8 mouse cellular contexts compared by ENCODE assay signal in the genomic region with DNA sequence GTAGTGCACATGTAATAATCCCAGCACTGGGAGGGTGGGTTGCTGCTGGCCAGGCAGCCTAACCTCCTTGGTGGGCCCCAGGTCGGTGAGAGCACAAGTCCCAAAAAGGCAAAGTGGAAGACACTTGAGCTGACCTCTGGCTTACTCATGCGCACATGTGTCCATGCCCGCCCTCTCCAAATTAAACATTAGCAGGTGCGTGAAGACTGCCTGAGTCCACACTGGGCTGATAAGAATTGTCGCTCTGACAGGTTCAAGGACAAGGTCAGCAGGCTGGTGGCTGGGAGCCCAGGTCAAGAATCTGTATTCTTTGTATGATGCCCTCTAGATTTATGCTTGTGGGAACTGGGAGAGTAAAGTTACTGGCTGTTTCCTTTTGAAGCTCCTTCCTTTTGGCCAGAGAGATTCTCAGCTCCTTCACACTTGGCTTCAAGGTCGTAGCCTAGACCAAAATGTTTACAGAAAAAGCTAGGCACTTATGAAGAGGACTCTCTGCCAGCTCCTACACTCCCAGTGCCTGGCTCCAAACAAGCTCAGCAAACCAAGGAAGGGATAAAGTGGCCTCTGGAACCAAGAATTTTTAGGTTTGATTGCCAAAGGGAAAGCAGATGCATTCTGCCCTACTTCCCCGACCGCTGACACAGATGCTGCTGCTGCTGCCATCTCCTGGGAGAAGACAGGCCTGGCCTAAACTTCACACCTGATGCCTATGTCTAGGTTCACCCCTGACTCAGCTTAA. TPM values are rescaled to one million over a fixed set of nuclear protein-coding genes. Genes with fewer than 3 reads are reported as not detected.
A peak's percentile ranks its signal among the peaks of the same experiment; 100 is the strongest.
DNase-seq lines count a peak whose midpoint lies in the region; ATAC-seq and TF ChIP-seq lines count a peak whose summit lies in the region.

No protein-coding gene starts in this region.

- no peaks in the 10 kb centered on the region for H3K79me2 ChIP-seq in heart, adult 2 months (replicated peaks; ENCODE audit: control insufficient read depth, insufficient read depth, low read length)

- no peaks in the 10 kb centered on the region for H3K9me3 ChIP-seq in kidney, embryonic 15.5 days (replicated peaks)
- H3K9me3 ChIP-seq in ES-Bruce4 (replicated peaks; ENCODE audit: control insufficient read depth, insufficient read depth, low read length, poor library complexity, severe bottlenecking): no peaks in the 10 kb centered on the region

- ATAC-seq in kidney, embryonic 15.5 days (replicated peaks; ENCODE audit: low FRiP score): no peak

- intact Hi-C loops in heart, adult 2 months (cut with DNase I): loop anchor here (5.0 kb wide), 2 partner anchors 198 to 313 kb away; no protein-coding TSS in a partner anchor

- H3K36me3 ChIP-seq in kidney, embryonic 15.5 days: no peaks in the 10 kb centered on the region
- no peaks in the 10 kb centered on the region for H3K36me3 ChIP-seq in ES-Bruce4 (ENCODE audit: control insufficient read depth, insufficient read depth, low read length, poor library complexity, severe bottlenecking)
- H3K36me3 ChIP-seq in heart, adult 2 months (ENCODE audit: control insufficient read depth, insufficient read depth, low read length): no peaks in the 10 kb centered on the region

- peak; percentile 50 for TF ChIP-seq CTCF in ES-Bruce4 (IDR thresholded peaks at IDR 0.05; ENCODE audit: low read depth, low read length)
- TF ChIP-seq CTCF in heart, adult 2 months (IDR thresholded peaks at IDR 0.05): peak; percentile 82

- TF ChIP-seq POLR2A in ES-Bruce4 (IDR thresholded peaks at IDR 0.05; ENCODE audit: insufficient read depth, low read length): no peak
- TF ChIP-seq POLR2A in heart, adult 2 months (IDR thresholded peaks at IDR 0.05; ENCODE audit: insufficient read depth, low read depth, low read length): no peak

- no peaks in the 10 kb centered on the region for H3K27me3 ChIP-seq in kidney, embryonic 15.5 days
- H3K27me3 ChIP-seq in ES-Bruce4 (ENCODE audit: control insufficient read depth, insufficient read depth, low read length, poor library complexity, severe bottlenecking): no peaks in the 10 kb centered on the region
- no peaks in the 10 kb centered on the region for H3K27me3 ChIP-seq in heart, adult 2 months (ENCODE audit: control insufficient read depth, insufficient read depth, low read length)

- no peak for TF ChIP-seq EP300 in ES-Bruce4 (IDR thresholded peaks at IDR 0.05; ENCODE audit: insufficient read depth, low read depth, low read length)
- TF ChIP-seq EP300 in heart, adult 2 months (IDR thresholded peaks at IDR 0.05; ENCODE audit: insufficient read depth, low read depth, low read length): peak; percentile 76

- peak; percentile 59 for DNase-seq in kidney, adult 11 months
- peak; percentile 53 to 56 for DNase-seq in heart, adult 2 months
- DNase-seq in kidney, postnatal 4 days: peak; percentile 15 to 36
- no peak for DNase-seq in cerebellum, adult 9-11 months
- no peak for DNase-seq in c-Kit-positive CD71-positive TER-119-positive erythroid progenitor cells, embryonic 14.5 days (ENCODE audit: low spot score)
- DNase-seq in neural tube, embryonic 10.5 days (ENCODE audit: extremely low spot score, low spot score): no peak

- H3K9ac ChIP-seq in kidney, embryonic 15.5 days: no peak overlapping the region
- no peak overlapping the region for H3K9ac ChIP-seq in ES-Bruce4 (ENCODE audit: low read depth, poor library complexity, severe bottlenecking)
- no peak overlapping the region for H3K9ac ChIP-seq in heart, adult 2 months (ENCODE audit: low read depth, low read length)

- 51% methylated on average over 8 of the region's 8 CpGs for WGBS in kidney, embryonic 15.5 days
- WGBS in heart, adult 2 months: 39% methylated on average over 8 of the region's 8 CpGs

- no peak overlapping the region for H3K27ac ChIP-seq in kidney, embryonic 15.5 days
- no peak overlapping the region for H3K27ac ChIP-seq in ES-Bruce4 (ENCODE audit: insufficient read depth, low read length)
- peak overlapping the region; percentile 71 for H3K27ac ChIP-seq in heart, adult 2 months

- no peak overlapping the region for H3K4me2 ChIP-seq in kidney, embryonic 15.5 days

- H3K4me3 ChIP-seq in kidney, embryonic 15.5 days (replicated peaks): no peak overlapping the region
- no peak overlapping the region for H3K4me3 ChIP-seq in ES-Bruce4 (ENCODE audit: low read depth, low read length)
- H3K4me3 ChIP-seq in heart, adult 2 months: no peak overlapping the region

- H3K4me1 ChIP-seq in kidney, embryonic 15.5 days: peaks cover 3% of the 10 kb centered on the region; the same call in 1 of the 2 replicates
- no peaks in the 10 kb centered on the region for H3K4me1 ChIP-seq in ES-Bruce4 (ENCODE audit: control insufficient read depth, insufficient read depth, low read length)
- peaks cover 7% of the 10 kb centered on the region for H3K4me1 ChIP-seq in heart, adult 2 months (ENCODE audit: control insufficient read depth, insufficient read depth, low read length)

RNA-seq across cellular contexts. Expression of a gene that starts 8.1 kb away (rescaled TPM):
- 205 and 206 TPM in 2 replicates for polyA plus RNA-seq in kidney, embryonic 15.5 days (2015; fragmentation: Nextera tagmentation; extraction: Ambion mirVana)
- polyA plus RNA-seq in ES-Bruce4 (2011; ENCODE audit: insufficient read depth, insufficient read length, low read depth, missing spikeins): 143 and 153 TPM in 2 replicates
- total RNA-seq in heart, adult 2 months (2021): 100 to 1,000 TPM; 148 to 157 TPM
- 52.5 and 94.8 TPM in 2 replicates for polyA plus RNA-seq in heart, adult 2 months (2012; rRNA removed)

Comparison
In these comparisons a context has a peak if more than half of its experiments do, and no peak if none do; other contexts are left out.
1. DNase-seq: peak in kidney, adult 11 months (single experiment), heart, adult 2 months (2 of 2) and kidney, postnatal 4 days (2 of 2); none in cerebellum, adult 9-11 months (single experiment), c-Kit-positive CD71-positive TER-119-positive erythroid progenitor cells, embryonic 14.5 days (single experiment) and neural tube, embryonic 10.5 days (single experiment).